Mouse (Mus musculus): Measurements from ENCODE around the gene Spg11. TPM values are rescaled to one million over a fixed set of nuclear protein-coding genes. Genes with fewer than 3 reads are reported as not detected.

Gene Spg11
- polyA plus RNA-seq, 1 experiment: 6.6 TPM

- Histone ChIP-seq H3K4me1 (ENCODE audit: control insufficient read depth, insufficient read depth, low read length) (no peaks in the 10 kb centered on the region), H3K27me3 (replicated peaks; ENCODE audit: control insufficient read depth, insufficient read depth, low read length) (no peaks in the 10 kb centered on the region), H3K4me3 (ENCODE audit: insufficient read depth, low read depth, low read length) (no peak overlapping the region), H3K27ac (ENCODE audit: insufficient read depth, low read depth, low read length) (no peak overlapping the region), H3K36me3 (ENCODE audit: control insufficient read depth, insufficient read depth, low read length) (no peaks in the 10 kb centered on the region)
- TF ChIP-seq CTCF (conservative IDR thresholded peaks at IDR 0.05; ENCODE audit: insufficient read depth, insufficient read length, low read depth, low read length) (no peak), POLR2A (IDR thresholded peaks at IDR 0.05; ENCODE audit: low read depth, low read length) (no peak)
- 72% methylated on average over 6 of the region's 6 CpGs for WGBS
- DNase-seq: no peak
Measured at GRCm38 (mm10) chr2:122159667-122160066, 41.5 kb upstream of the Spg11 start.

DNA sequence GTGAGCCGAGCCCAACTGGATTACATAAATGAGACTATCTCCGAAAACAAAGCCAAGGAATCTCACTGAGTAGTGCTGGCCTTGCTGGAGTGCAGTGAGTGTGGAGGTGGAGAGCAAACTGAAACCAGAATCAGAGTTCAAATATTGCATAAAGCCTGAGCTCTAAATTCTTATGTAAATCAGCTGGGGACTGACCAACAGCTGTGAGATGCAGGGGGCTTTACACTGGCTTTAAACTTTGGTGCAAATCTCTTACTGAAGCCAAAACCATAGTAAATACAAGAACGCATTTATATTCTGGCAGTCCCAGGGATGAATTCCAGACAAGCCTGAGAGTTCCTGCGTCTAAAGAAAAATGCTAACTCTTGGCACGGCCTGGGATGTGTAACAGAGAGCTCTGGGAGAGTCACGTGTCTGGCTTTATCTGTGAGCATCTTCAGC lies 40.2 kb upstream of the Spg11 start:
- TF ChIP-seq POLR2A (IDR thresholded peaks at IDR 0.05; ENCODE audit: low read depth, low read length) (no peak), CTCF (conservative IDR thresholded peaks at IDR 0.05; ENCODE audit: insufficient read depth, insufficient read length, low read depth, low read length) (no peak)
- 55% methylated on average over 6 of the region's 6 CpGs for WGBS
- Histone ChIP-seq H3K4me1 (ENCODE audit: control insufficient read depth, insufficient read depth, low read length) (no peaks in the 10 kb centered on the region), H3K27me3 (replicated peaks; ENCODE audit: control insufficient read depth, insufficient read depth, low read length) (no peaks in the 10 kb centered on the region), H3K4me3 (ENCODE audit: insufficient read depth, low read depth, low read length) (no peak overlapping the region), H3K36me3 (ENCODE audit: control insufficient read depth, insufficient read depth, low read length) (no peaks in the 10 kb centered on the region), H3K27ac (ENCODE audit: insufficient read depth, low read depth, low read length) (no peak overlapping the region)
- DNase-seq: no peak

- Histone ChIP-seq H3K36me3 (ENCODE audit: control insufficient read depth, insufficient read depth, low read length) (no peaks in the 10 kb centered on the region), H3K27me3 (replicated peaks; ENCODE audit: control insufficient read depth, insufficient read depth, low read length) (no peaks in the 10 kb centered on the region), H3K4me3 (ENCODE audit: insufficient read depth, low read depth, low read length) (no peak overlapping the region), H3K4me1 (ENCODE audit: control insufficient read depth, insufficient read depth, low read length) (no peaks in the 10 kb centered on the region), H3K27ac (ENCODE audit: insufficient read depth, low read depth, low read length) (no peak overlapping the region)
- DNase-seq: no peak
- no peak for TF ChIP-seq POLR2A (IDR thresholded peaks at IDR 0.05; ENCODE audit: low read depth, low read length)
Measured at GRCm38 (mm10) chr2:122157561-122157960, 39.4 kb upstream of the Spg11 start.

GRCm38 (mm10) chr2:122156051-122156700 lies 38.0 kb upstream of the Spg11 start:
- WGBS: 80% methylated on average over 4 of the region's 4 CpGs
- H3K4me3 ChIP-seq (ENCODE audit: insufficient read depth, low read depth, low read length): no peak overlapping the region
- H3K4me1 ChIP-seq (ENCODE audit: control insufficient read depth, insufficient read depth, low read length): no peaks in the 10 kb centered on the region
- no peaks in the 10 kb centered on the region for H3K36me3 ChIP-seq (ENCODE audit: control insufficient read depth, insufficient read depth, low read length)
- DNase-seq: no peak
- TF ChIP-seq CTCF (conservative IDR thresholded peaks at IDR 0.05; ENCODE audit: insufficient read depth, insufficient read length, low read depth, low read length) (no peak), POLR2A (IDR thresholded peaks at IDR 0.05; ENCODE audit: low read depth, low read length) (no peak)
- no peak overlapping the region for H3K27ac ChIP-seq (ENCODE audit: insufficient read depth, low read depth, low read length)
- H3K27me3 ChIP-seq (replicated peaks; ENCODE audit: control insufficient read depth, insufficient read depth, low read length): no peaks in the 10 kb centered on the region

GRCm38 (mm10) chr2:122155292-122155691 lies 37.1 kb upstream of the Spg11 start:
- DNase-seq: no peak
- H3K36me3 ChIP-seq (ENCODE audit: control insufficient read depth, insufficient read depth, low read length): no peaks in the 10 kb centered on the region
- H3K4me3 ChIP-seq (ENCODE audit: insufficient read depth, low read depth, low read length): no peak overlapping the region
- no peaks in the 10 kb centered on the region for H3K27me3 ChIP-seq (replicated peaks; ENCODE audit: control insufficient read depth, insufficient read depth, low read length)
- TF ChIP-seq POLR2A (IDR thresholded peaks at IDR 0.05; ENCODE audit: low read depth, low read length) (no peak), CTCF (conservative IDR thresholded peaks at IDR 0.05; ENCODE audit: insufficient read depth, insufficient read length, low read depth, low read length) (no peak)
- H3K4me1 ChIP-seq (ENCODE audit: control insufficient read depth, insufficient read depth, low read length): no peaks in the 10 kb centered on the region
- WGBS: 91% methylated on average over 2 of the region's 2 CpGs
- no peak overlapping the region for H3K27ac ChIP-seq (ENCODE audit: insufficient read depth, low read depth, low read length)

- H3K4me1 ChIP-seq (ENCODE audit: control insufficient read depth, insufficient read depth, low read length): no peaks in the 10 kb centered on the region
- 98% methylated on average over 2 of the region's 2 CpGs for WGBS
- H3K27me3 ChIP-seq (replicated peaks; ENCODE audit: control insufficient read depth, insufficient read depth, low read length): no peaks in the 10 kb centered on the region
- TF ChIP-seq POLR2A (IDR thresholded peaks at IDR 0.05; ENCODE audit: low read depth, low read length) (no peak), CTCF (conservative IDR thresholded peaks at IDR 0.05; ENCODE audit: insufficient read depth, insufficient read length, low read depth, low read length) (no peak)
- no peaks in the 10 kb centered on the region for H3K36me3 ChIP-seq (ENCODE audit: control insufficient read depth, insufficient read depth, low read length)
- no peak overlapping the region for H3K4me3 ChIP-seq (ENCODE audit: insufficient read depth, low read depth, low read length)
- H3K27ac ChIP-seq (ENCODE audit: insufficient read depth, low read depth, low read length): no peak overlapping the region
- no peak for DNase-seq
Measured at GRCm38 (mm10) chr2:122154479-122154878, 36.3 kb upstream of the Spg11 start.

- Histone ChIP-seq H3K4me1 (ENCODE audit: control insufficient read depth, insufficient read depth, low read length) (no peaks in the 10 kb centered on the region), H3K36me3 (ENCODE audit: control insufficient read depth, insufficient read depth, low read length) (no peaks in the 10 kb centered on the region), H3K27me3 (replicated peaks; ENCODE audit: control insufficient read depth, insufficient read depth, low read length) (no peaks in the 10 kb centered on the region), H3K27ac (ENCODE audit: insufficient read depth, low read depth, low read length) (no peak overlapping the region), H3K4me3 (ENCODE audit: insufficient read depth, low read depth, low read length) (no peak overlapping the region)
- WGBS: 93% methylated on average over 7 of the region's 7 CpGs
- DNase-seq: no peak
- TF ChIP-seq POLR2A (IDR thresholded peaks at IDR 0.05; ENCODE audit: low read depth, low read length): no peak
- no peak for TF ChIP-seq CTCF (conservative IDR thresholded peaks at IDR 0.05; ENCODE audit: insufficient read depth, insufficient read length, low read depth, low read length)
Measured at GRCm38 (mm10) chr2:122153681-122154365, 35.6 kb upstream of the Spg11 start.
